Mouse (Mus musculus) neural tube, embryonic 11.5 days (tissue): Measurements from ENCODE around the gene Gpbp1. TPM values are rescaled to one million over a fixed set of nuclear protein-coding genes. Genes with fewer than 3 reads are reported as not detected.

Experiments used
- ATAC-seq: fragments of 200-750 bp; cut with Nextera tagmentation; 2 replicates; pipeline ENCODE4 v1.8.0; 2017; ENCODE audit warnings: moderate number of reproducible peaks, mild to moderate bottlenecking, moderate TSS enrichment, moderate library complexity; ENCODE audit not compliant: insufficient read depth, low FRiP score, low TSS enrichment
- DNase-seq: peaks from one replicate; pipeline ENCODE4 v3.0.0-alpha.2; 2015; ENCODE audit warnings: low spot score
- H3K27ac ChIP-seq: fragments of 300-500 bp; sonication (generic); 2 replicates; pipeline ENCODE4 v1.5.1; 2014; ENCODE audit warnings: low read depth, mild to moderate bottlenecking, low read length
- H3K27me3 ChIP-seq: fragments of 300-500 bp; sonication (generic); 2 replicates; pipeline ENCODE4 v1.6.1; 2014; ENCODE audit warnings: mild to moderate bottlenecking, low read length, mixed read lengths; ENCODE audit not compliant: control insufficient read depth, insufficient read depth
- H3K36me3 ChIP-seq: fragments of 300-500 bp; sonication (generic); 2 replicates; pipeline ENCODE4 v1.6.1; 2014; ENCODE audit warnings: mild to moderate bottlenecking, low read length, moderate library complexity, mixed read lengths; ENCODE audit not compliant: control insufficient read depth, insufficient read depth
- H3K4me1 ChIP-seq: fragments of 300-500 bp; sonication (generic); 2 replicates; pipeline ENCODE4 v1.6.1; 2014; ENCODE audit warnings: low read length, mixed read lengths; ENCODE audit not compliant: control insufficient read depth, insufficient read depth
- H3K4me2 ChIP-seq: fragments of 300-500 bp; sonication (generic); 2 replicates; pipeline ENCODE4 v1.6.1; 2014; ENCODE audit warnings: low read depth, mild to moderate bottlenecking, moderate library complexity
- H3K4me3 ChIP-seq: fragments of 300-500 bp; sonication (generic); 2 replicates; pipeline ENCODE4 v1.5.1; 2014; ENCODE audit warnings: low read depth, low read length
- H3K9ac ChIP-seq: fragments of 300-500 bp; sonication (generic); 2 replicates; pipeline ENCODE4 v1.6.1; 2014; ENCODE audit warnings: mild to moderate bottlenecking, low read length
- H3K9me3 ChIP-seq: fragments of 300-500 bp; sonication (generic); 2 replicates; pipeline ENCODE4 v1.6.1; 2016; ENCODE audit warnings: low read length; ENCODE audit not compliant: control insufficient read depth
- WGBS: fragments of 180-500 bp; shearing (Covaris S2); extraction: QIAGEN DNeasy Blood & Tissue Kit; methylation state at CpG from one replicate; pipeline ENCODE4 v1.1.7; 2014; 5-methylcytosine and 5-hydroxymethylcytosine counted together
- polyA plus RNA-seq: library from polyadenylated mRNA; unstranded; fragments of >200 nt; fragmentation: Nextera tagmentation; extraction: Ambion mirVana; gene quantifications from 2 replicates; pipeline ENCODE4 v1.2.1, GENCODE M21; 2014

Gpbp1 gene
- 129 and 135 TPM in 2 replicates for polyA plus RNA-seq

GRCm38 (mm10) chr13:111489802-111490723, at the start of gene Gpbp1:
Gene Gpbp1, minus strand, starts transcription at chr13:111490111.
- peak within 1 kb of the TSS; percentile 98 for H3K27ac ChIP-seq
- peak; percentile 99 for DNase-seq
- under 1% methylated on average over 55 of the region's 109 CpGs for WGBS
- H3K4me1 ChIP-seq = peaks cover 9% of the 10 kb centered on the region; the same call in 1 of the 2 replicates
- H3K9me3 ChIP-seq = no peaks in the 10 kb centered on the region
- H3K4me2 ChIP-seq = peak within 1 kb of the TSS; percentile 70
- peak within 1 kb of the TSS; percentile 97 for H3K9ac ChIP-seq
- H3K27me3 ChIP-seq = peaks cover 12% of the 10 kb centered on the region; the same call in 1 of the 2 replicates
- peak within 1 kb of the TSS; percentile 94 for H3K4me3 ChIP-seq
- no peaks in the 10 kb centered on the region for H3K36me3 ChIP-seq
- ATAC-seq = peak; percentile 95

GRCm38 (mm10) chr13:111537718-111538117, 47.8 kb upstream of the Gpbp1 start:
- 79% methylated on average over 9 of the region's 9 CpGs for WGBS
- no peak overlapping the region for H3K4me2 ChIP-seq
- no peaks in the 10 kb centered on the region for H3K36me3 ChIP-seq
- no peak for ATAC-seq
- no peaks in the 10 kb centered on the region for H3K27me3 ChIP-seq
- H3K27ac ChIP-seq = no peak overlapping the region
- H3K9me3 ChIP-seq = no peaks in the 10 kb centered on the region
- no peak for DNase-seq
- H3K9ac ChIP-seq = no peak overlapping the region
- no peaks in the 10 kb centered on the region for H3K4me1 ChIP-seq
- H3K4me3 ChIP-seq = no peak overlapping the region

DNA sequence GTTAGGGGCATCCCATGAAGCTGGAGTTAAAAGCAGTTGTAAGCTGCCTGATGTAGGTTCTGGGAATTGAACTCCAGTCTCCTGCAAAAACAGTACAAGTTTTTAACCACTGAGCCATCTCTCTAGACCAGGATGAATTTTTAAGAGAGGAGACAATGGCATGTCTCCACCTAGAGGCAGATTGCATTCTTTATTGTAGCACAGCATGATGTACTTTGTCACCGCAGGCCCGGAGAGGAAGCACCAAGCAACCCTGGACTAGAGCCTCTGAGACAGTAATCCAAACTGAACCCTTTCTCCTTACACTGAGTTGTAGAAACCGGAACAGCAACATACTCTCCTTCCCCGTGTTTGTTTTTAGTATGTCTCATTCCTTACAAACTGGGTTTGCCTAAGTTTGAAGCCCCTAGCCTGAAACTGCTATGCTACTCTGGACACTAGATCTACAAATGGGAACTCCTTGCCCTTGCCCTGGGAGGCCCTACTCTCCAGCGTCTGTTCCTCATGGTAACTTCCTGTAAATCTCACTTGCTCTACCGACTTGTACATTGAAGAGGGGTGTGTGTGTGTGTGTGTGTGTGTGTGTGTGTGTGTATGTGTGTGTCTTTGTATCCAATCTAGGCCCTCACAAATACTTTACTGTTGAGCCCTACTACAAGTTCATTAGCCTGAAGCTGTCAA, 46.4 kb upstream of the Gpbp1 start:
- Histone ChIP-seq H3K4me1 (no peaks in the 10 kb centered on the region), H3K4me3 (no peak overlapping the region)
- 86% methylated on average over 6 of the region's 6 CpGs for WGBS

DNA sequence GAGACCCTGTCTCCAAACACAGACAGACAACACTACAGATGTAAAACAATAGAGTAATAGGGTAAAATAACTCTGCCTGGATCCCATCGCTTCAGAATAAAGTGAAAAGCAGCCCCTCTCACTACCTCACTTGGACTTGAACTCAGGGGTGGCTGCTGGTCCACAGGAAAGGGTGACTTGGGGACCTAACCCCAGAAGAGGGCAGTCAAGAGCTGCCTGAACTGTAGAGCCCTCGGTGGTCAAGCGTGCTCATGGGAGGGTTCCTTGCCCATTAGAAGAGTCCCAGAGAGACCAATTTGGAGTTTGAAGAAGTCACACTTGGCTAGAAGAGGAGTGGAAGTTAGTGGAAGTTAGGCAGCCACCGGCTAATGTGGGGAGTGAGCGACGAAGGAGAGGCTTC, 44.2 kb upstream of the Gpbp1 start:
- no peaks in the 10 kb centered on the region for H3K9me3 ChIP-seq
- no peaks in the 10 kb centered on the region for H3K4me1 ChIP-seq
- H3K27me3 ChIP-seq = no peaks in the 10 kb centered on the region
- no peak overlapping the region for H3K4me2 ChIP-seq
- no peak overlapping the region for H3K27ac ChIP-seq
- ATAC-seq (no peak), DNase-seq (peak; percentile 22)
- H3K36me3 ChIP-seq = no peaks in the 10 kb centered on the region
- no peak overlapping the region for H3K9ac ChIP-seq
- WGBS = 71% methylated on average over 6 of the region's 6 CpGs
- no peak overlapping the region for H3K4me3 ChIP-seq

More for the DNA sequence above, 46.4 kb upstream of the Gpbp1 start:
- no peak overlapping the region for H3K9ac ChIP-seq
- H3K9me3 ChIP-seq = no peaks in the 10 kb centered on the region
- H3K27me3 ChIP-seq = no peaks in the 10 kb centered on the region
- no peaks in the 10 kb centered on the region for H3K36me3 ChIP-seq
- H3K4me2 ChIP-seq = no peak overlapping the region
- no peak for ATAC-seq
- no peak for DNase-seq
- no peak overlapping the region for H3K27ac ChIP-seq

- no peak overlapping the region for H3K27ac ChIP-seq
- H3K4me1 ChIP-seq = no peaks in the 10 kb centered on the region
- 90% methylated on average over 16 of the region's 16 CpGs for WGBS
- no peak overlapping the region for H3K4me2 ChIP-seq
- no peaks in the 10 kb centered on the region for H3K27me3 ChIP-seq
- H3K9me3 ChIP-seq = no peaks in the 10 kb centered on the region
- DNase-seq (no peak), ATAC-seq (no peak)
- no peaks in the 10 kb centered on the region for H3K36me3 ChIP-seq
- H3K4me3 ChIP-seq = no peak overlapping the region
- no peak overlapping the region for H3K9ac ChIP-seq
Observed at GRCm38 (mm10) chr13:111532178-111532948, 42.5 kb upstream of the Gpbp1 start.

DNA sequence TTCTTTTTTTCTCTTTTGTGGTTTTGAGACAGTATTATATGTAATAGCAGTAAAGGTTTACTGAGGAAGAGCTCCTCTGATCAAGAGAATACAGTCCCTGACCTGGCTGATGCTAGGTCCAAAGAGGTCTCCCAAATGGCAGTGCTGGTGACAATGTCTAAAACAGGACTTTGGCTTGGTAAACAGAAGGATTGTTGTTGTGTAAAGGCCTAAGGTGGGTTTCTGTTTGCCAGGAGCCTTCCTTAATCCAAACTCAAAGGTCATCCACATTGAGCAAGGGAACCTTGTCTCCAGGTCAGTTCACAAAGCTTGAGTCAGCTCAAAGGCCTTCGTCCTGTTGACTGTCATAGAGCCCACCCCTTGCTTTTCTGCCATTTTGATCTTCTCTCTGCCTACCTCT, 41.8 kb upstream of the Gpbp1 start:
- no peak overlapping the region for H3K27ac ChIP-seq
- H3K27me3 ChIP-seq = no peaks in the 10 kb centered on the region
- H3K4me3 ChIP-seq = no peak overlapping the region
- no peaks in the 10 kb centered on the region for H3K36me3 ChIP-seq
- ATAC-seq (no peak), DNase-seq (no peak)
- H3K9ac ChIP-seq = no peak overlapping the region
- WGBS = 95% methylated on average over 1 of the region's 1 CpGs
- H3K9me3 ChIP-seq = no peaks in the 10 kb centered on the region
- no peak overlapping the region for H3K4me2 ChIP-seq
- H3K4me1 ChIP-seq = no peaks in the 10 kb centered on the region

GRCm38 (mm10) chr13:111524277-111524676, 34.4 kb upstream of the Gpbp1 start:
- Histone ChIP-seq H3K9me3 (no peaks in the 10 kb centered on the region), H3K4me3 (no peak overlapping the region), H3K4me2 (no peak overlapping the region), H3K27me3 (no peaks in the 10 kb centered on the region), H3K36me3 (no peaks in the 10 kb centered on the region), H3K27ac (no peak overlapping the region), H3K4me1 (no peaks in the 10 kb centered on the region), H3K9ac (no peak overlapping the region)
- no peak for ATAC-seq
- DNase-seq = no peak
- 85% methylated on average over 2 of the region's 2 CpGs for WGBS

DNA sequence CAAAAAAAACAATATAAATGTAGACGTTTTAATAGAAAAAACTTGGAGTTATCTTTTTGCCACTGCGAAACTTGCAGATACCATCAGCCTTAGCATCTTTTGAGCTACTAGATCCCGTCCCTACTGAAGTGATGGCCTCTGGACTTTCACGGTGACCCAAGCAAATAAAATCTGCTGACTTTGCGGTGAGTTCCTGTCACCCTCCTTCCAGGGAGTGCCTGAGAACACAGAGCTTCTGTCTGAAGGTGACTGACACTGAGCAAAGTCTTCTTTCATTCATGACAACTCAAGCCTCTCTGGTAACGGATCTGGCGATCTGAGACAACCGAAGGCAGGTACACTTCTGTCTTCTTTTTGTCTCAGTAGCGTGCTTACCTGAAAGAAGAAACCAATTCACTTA, 32.4 kb upstream of the Gpbp1 start:
- Histone ChIP-seq H3K27me3 (no peaks in the 10 kb centered on the region), H3K9me3 (no peaks in the 10 kb centered on the region), H3K4me1 (no peaks in the 10 kb centered on the region), H3K9ac (no peak overlapping the region), H3K27ac (no peak overlapping the region), H3K36me3 (no peaks in the 10 kb centered on the region), H3K4me2 (no peak overlapping the region), H3K4me3 (no peak overlapping the region)
- no peak for ATAC-seq
- 84% methylated on average over 9 of the region's 9 CpGs for WGBS
- DNase-seq = no peak
